Mouse (Mus musculus) intestine, embryonic 14.5 days (tissue): Measurements from ENCODE around the gene Zfp410. TPM values are rescaled to one million over a fixed set of nuclear protein-coding genes. Genes with fewer than 3 reads are reported as not detected.

Source experiments
- ATAC-seq: fragments of 200-750 bp; cut with Nextera tagmentation; replicated peaks from 2 replicates; pipeline ENCODE4 v1.8.0; 2017; ENCODE audit warnings: low read depth, moderate number of reproducible peaks, moderate TSS enrichment, moderate library complexity; ENCODE audit not compliant: low FRiP score, low TSS enrichment
- DNase-seq: peaks from one replicate; pipeline ENCODE4 v3.0.0-alpha.2; 2018; ENCODE audit warnings: low spot score
- H3K27ac ChIP-seq: fragments of 300-500 bp; sonication (generic); 2 replicates; pipeline ENCODE4 v1.5.1; 2014; ENCODE audit warnings: low read depth, mild to moderate bottlenecking, control low read depth
- H3K27me3 ChIP-seq: fragments of 300-500 bp; sonication (generic); replicated peaks from 2 replicates; pipeline ENCODE4 v1.6.1; 2014; ENCODE audit warnings: low read length, control low read depth; ENCODE audit not compliant: control insufficient read depth, insufficient read depth
- H3K36me3 ChIP-seq: fragments of 300-500 bp; sonication (generic); 2 replicates; pipeline ENCODE4 v1.6.1; 2014; ENCODE audit warnings: low read length, control low read depth; ENCODE audit not compliant: control insufficient read depth, insufficient read depth
- H3K4me1 ChIP-seq: fragments of 300-500 bp; sonication (generic); replicated peaks from 2 replicates; pipeline ENCODE4 v1.6.1; 2014; ENCODE audit warnings: low read length, control low read depth, mixed read lengths; ENCODE audit not compliant: control insufficient read depth, insufficient read depth
- H3K4me2 ChIP-seq: fragments of 300-500 bp; sonication (generic); 2 replicates; pipeline ENCODE4 v1.6.1; 2014; ENCODE audit warnings: low read length
- H3K4me3 ChIP-seq: fragments of 300-500 bp; sonication (generic); 2 replicates; pipeline ENCODE4 v1.5.1; 2014; ENCODE audit warnings: low read depth, low read length, control low read depth, mixed read lengths
- H3K9ac ChIP-seq: fragments of 300-500 bp; sonication (generic); 2 replicates; pipeline ENCODE4 v1.6.1; 2014; ENCODE audit warnings: mild to moderate bottlenecking, low read length
- H3K9me3 ChIP-seq: fragments of 300-500 bp; sonication (generic); 2 replicates; pipeline ENCODE4 v1.6.1; 2016; ENCODE audit warnings: low read length, control low read depth; ENCODE audit not compliant: control insufficient read depth
- WGBS: fragments of 180-500 bp; shearing (Covaris S2); extraction: QIAGEN DNeasy Blood & Tissue Kit; methylation state at CpG from one replicate; pipeline ENCODE4 v1.1.7; 2014; 5-methylcytosine and 5-hydroxymethylcytosine counted together
- polyA plus RNA-seq: library from polyadenylated mRNA; unstranded; fragments of >200 nt; fragmentation: Nextera tagmentation; extraction: Ambion mirVana; gene quantifications from 2 replicates; pipeline ENCODE4 v1.2.1, GENCODE M21; 2014

Zfp410 gene
- polyA plus RNA-seq, 1 experiment from 2014 or later, result 66.0 TPM

GRCm38 (mm10) chr12:84366971-84367370, 50.3 kb downstream of the Zfp410 start:
- Histone ChIP-seq H3K27ac (no peak overlapping the region), H3K9me3 (no peaks in the 10 kb centered on the region), H3K9ac (no peak overlapping the region), H3K36me3 (peaks cover 51% of the 10 kb centered on the region), H3K4me2 (no peak overlapping the region), H3K4me3 (no peak overlapping the region), H3K4me1 (peaks cover 9% of the 10 kb centered on the region), H3K27me3 (no peaks in the 10 kb centered on the region)
- WGBS, result 64% methylated on average over 9 of the region's 9 CpGs
- DNase-seq (no peak), ATAC-seq (no peak)

DNA sequence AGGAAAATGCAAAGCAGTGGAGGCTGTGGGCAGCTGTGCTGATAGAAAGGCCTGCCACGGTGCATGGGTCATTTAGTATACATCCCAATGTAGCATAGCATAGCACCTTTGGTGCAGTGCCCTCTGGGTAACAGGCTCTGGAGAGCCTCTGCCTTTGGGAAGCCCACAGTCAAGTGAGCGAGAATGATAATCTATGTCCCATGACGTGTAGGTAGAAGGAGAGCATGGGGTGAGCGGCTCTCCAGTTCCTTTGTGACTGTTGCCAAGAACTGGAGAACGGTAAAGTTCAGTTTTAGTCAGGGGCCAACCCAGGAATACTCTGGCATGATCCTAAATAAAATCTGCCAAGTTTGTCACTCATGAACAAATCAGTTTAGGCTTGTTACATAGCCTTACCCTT, 55.0 kb downstream of the Zfp410 start:
- no peaks in the 10 kb centered on the region for H3K9me3 ChIP-seq
- H3K4me2 ChIP-seq, result no peak overlapping the region
- no peak overlapping the region for H3K9ac ChIP-seq
- H3K4me3 ChIP-seq, result no peak overlapping the region
- H3K27ac ChIP-seq, result no peak overlapping the region
- peaks cover 82% of the 10 kb centered on the region for H3K36me3 ChIP-seq
- ATAC-seq (no peak), DNase-seq (no peak)
- WGBS, result 90% methylated on average over 5 of the region's 5 CpGs
- H3K27me3 ChIP-seq, result no peaks in the 10 kb centered on the region
- no peaks in the 10 kb centered on the region for H3K4me1 ChIP-seq

DNA sequence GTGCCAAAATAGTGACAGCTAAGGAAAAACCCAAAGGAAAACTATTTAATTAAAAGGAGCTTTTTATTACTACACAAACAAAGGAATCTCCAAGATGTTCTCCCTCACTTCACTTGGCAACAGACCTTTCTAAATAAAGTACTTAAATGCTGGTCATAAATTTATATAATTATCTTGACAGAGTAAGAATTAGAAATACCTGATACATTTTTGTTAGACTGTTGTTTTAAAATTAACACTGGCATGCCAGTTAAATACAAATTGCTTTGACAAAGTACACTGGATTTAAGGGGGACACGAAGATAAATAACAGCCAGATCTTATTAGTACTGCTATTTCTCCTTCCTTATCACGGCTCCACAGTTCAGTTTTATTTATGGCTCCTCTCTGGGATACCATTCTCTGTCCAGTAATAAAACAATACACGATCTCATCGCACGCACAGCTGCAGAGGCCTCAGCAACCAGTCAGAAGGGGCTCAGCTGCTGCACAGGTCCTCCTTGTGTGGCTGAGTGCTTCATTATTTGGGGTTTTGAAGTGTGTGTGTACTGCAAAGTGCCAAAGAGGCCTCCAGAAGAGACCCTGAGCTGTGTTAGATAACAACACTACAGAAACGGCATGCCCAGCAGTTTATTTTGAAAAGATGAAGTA, 57.3 kb downstream of the Zfp410 start:
- no peak overlapping the region for H3K4me3 ChIP-seq
- no peak overlapping the region for H3K4me2 ChIP-seq
- ATAC-seq (no peak), DNase-seq (no peak)
- H3K9ac ChIP-seq, result no peak overlapping the region
- H3K27me3 ChIP-seq, result no peaks in the 10 kb centered on the region
- peaks cover 69% of the 10 kb centered on the region for H3K36me3 ChIP-seq
- no peaks in the 10 kb centered on the region for H3K4me1 ChIP-seq
- 64% methylated on average over 6 of the region's 6 CpGs for WGBS
- no peaks in the 10 kb centered on the region for H3K9me3 ChIP-seq
- no peak overlapping the region for H3K27ac ChIP-seq

DNA sequence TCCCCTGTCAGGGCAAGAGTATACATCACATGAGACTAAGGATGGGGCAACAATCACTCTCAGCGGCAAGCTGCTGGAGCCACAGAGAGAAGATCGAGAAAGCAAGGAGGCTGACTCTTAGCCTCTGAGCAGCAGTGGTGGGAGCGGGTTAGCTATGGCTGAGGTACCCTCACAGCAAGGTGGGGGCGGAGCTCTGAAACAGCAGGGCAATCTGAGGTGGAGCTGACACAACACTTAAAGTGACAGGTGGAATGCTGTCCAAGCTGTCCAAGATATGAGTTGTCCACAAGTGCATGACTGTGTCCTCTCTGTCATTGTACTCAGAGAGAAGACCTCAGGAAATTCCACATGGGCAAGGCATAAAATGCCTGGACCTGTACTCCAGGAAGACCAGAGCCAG, 65.7 kb downstream of the Zfp410 start:
- Histone ChIP-seq H3K9ac (no peak overlapping the region), H3K27me3 (no peaks in the 10 kb centered on the region), H3K9me3 (no peaks in the 10 kb centered on the region), H3K4me1 (no peaks in the 10 kb centered on the region), H3K36me3 (0 out of 2 replicates have a peak, but pooled peaks cover 4% of the 10 kb centered on the region), H3K4me3 (no peak overlapping the region), H3K27ac (no peak overlapping the region), H3K4me2 (no peak overlapping the region)
- ATAC-seq, result no peak
- 86% methylated on average over 4 of the region's 4 CpGs for WGBS
- no peak for DNase-seq

DNA sequence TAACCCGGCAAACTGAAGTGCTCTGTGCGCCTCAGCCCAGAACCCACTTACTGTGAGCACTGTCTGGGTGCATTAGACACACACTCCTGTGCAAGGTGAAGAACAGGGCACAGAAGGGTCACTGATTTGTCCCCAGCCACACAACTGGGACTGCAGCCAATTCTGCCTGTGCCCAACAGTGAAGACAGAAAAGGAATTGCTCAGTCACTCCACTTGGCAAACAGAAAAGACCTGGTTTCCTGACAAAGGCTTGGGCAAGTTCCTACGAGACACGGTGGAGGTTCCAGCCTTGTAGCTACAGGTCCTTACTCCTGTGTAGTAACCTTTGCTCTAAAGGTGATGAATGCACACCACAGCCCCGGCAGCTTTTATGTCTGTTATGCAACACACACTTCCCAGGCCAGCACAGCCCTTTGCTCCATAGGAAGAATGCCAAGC, 68.0 kb downstream of the Zfp410 start:
- no peak for DNase-seq
- H3K27me3 ChIP-seq, result no peaks in the 10 kb centered on the region
- H3K9ac ChIP-seq, result no peak overlapping the region
- WGBS, result 83% methylated on average over 5 of the region's 5 CpGs
- no peak overlapping the region for H3K4me2 ChIP-seq
- H3K9me3 ChIP-seq, result no peaks in the 10 kb centered on the region
- H3K36me3 ChIP-seq, result no peaks in the 10 kb centered on the region
- H3K4me3 ChIP-seq, result no peak overlapping the region
- no peak for ATAC-seq
- no peaks in the 10 kb centered on the region for H3K4me1 ChIP-seq
- H3K27ac ChIP-seq, result no peak overlapping the region

DNA sequence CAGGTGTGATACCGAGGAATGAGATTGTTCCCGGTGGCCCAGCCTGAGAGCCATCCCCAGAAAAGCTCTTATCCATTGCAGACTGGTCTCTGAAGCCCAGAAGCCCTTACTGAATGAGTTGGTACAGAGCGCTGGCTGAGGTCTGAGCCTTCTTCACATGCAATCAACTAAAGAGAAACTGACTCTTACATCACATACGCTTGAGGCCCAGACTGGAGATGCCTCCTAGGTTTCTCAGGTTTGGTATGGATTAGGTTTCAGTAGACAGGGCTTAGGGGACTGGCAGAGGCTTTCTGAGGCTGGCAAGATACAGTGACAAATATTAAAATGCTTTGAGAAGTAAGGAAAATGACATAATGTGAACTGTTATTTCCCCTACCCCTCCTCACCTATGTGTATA, 68.8 kb downstream of the Zfp410 start:
- ATAC-seq (no peak), DNase-seq (no peak)
- Histone ChIP-seq H3K4me2 (no peak overlapping the region), H3K4me1 (no peaks in the 10 kb centered on the region), H3K9ac (no peak overlapping the region), H3K27ac (no peak overlapping the region), H3K9me3 (no peaks in the 10 kb centered on the region), H3K4me3 (no peak overlapping the region), H3K27me3 (no peaks in the 10 kb centered on the region), H3K36me3 (no peaks in the 10 kb centered on the region)
- 90% methylated on average over 4 of the region's 4 CpGs for WGBS

DNA sequence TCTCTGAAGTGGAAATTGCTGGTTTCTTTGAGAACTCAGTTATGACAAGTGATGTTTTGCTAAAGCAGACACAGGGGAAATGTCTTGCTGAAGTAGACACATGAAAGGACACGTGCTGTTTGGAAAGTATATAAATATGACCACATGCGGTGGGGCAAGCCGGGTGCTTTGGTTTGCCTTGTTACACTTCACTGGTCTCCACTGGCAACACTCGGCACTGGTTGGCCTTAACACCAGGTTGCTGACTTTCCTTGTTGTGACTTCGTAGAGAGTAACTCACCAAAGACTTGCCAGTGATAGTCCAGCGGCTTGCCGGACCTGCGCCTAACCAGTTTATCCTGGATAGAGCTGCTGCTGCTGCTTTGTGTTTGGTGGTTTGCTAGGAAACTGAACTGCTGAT, 71.4 kb downstream of the Zfp410 start:
- Histone ChIP-seq H3K27ac (no peak overlapping the region), H3K4me3 (no peak overlapping the region), H3K9ac (no peak overlapping the region), H3K4me2 (no peak overlapping the region), H3K9me3 (no peaks in the 10 kb centered on the region), H3K4me1 (no peaks in the 10 kb centered on the region), H3K27me3 (no peaks in the 10 kb centered on the region), H3K36me3 (no peaks in the 10 kb centered on the region)
- ATAC-seq (no peak), DNase-seq (no peak)
- WGBS, result 82% methylated on average over 8 of the region's 8 CpGs

- no peak for ATAC-seq
Measured at GRCm38 (mm10) chr12:84388774-84389400, 72.2 kb downstream of the Zfp410 start.

GRCm38 (mm10) chr12:84390336-84390735, 73.7 kb downstream of the Zfp410 start:
- ATAC-seq (no peak), DNase-seq (no peak)
- H3K4me2 ChIP-seq, result no peak overlapping the region
- no peak overlapping the region for H3K4me3 ChIP-seq
- no peaks in the 10 kb centered on the region for H3K27me3 ChIP-seq
- H3K9ac ChIP-seq, result no peak overlapping the region
- no peak overlapping the region for H3K27ac ChIP-seq
- H3K36me3 ChIP-seq, result no peaks in the 10 kb centered on the region
- no peaks in the 10 kb centered on the region for H3K4me1 ChIP-seq
- H3K9me3 ChIP-seq, result no peaks in the 10 kb centered on the region
- 75% methylated on average over 6 of the region's 6 CpGs for whole genome bisulfite sequencing

More at GRCm38 (mm10) chr12:84388774-84389400, 72.2 kb downstream of the Zfp410 start:
- 80% methylated on average over 14 of the region's 14 CpGs for WGBS
- no peaks in the 10 kb centered on the region for H3K9me3 ChIP-seq
- H3K4me2 ChIP-seq, result no peak overlapping the region
- no peaks in the 10 kb centered on the region for H3K4me1 ChIP-seq
- no peak for DNase-seq
- no peaks in the 10 kb centered on the region for H3K27me3 ChIP-seq
- no peak overlapping the region for H3K9ac ChIP-seq
- H3K27ac ChIP-seq, result no peak overlapping the region
- H3K36me3 ChIP-seq, result no peaks in the 10 kb centered on the region
- H3K4me3 ChIP-seq, result no peak overlapping the region
